Mouse (Mus musculus) hindbrain, postnatal 0 days (tissue): ENCODE data around the gene Rnf24. TPM values are rescaled to one million over a fixed set of nuclear protein-coding genes. Genes with fewer than 3 reads are reported as not detected.

Experiments
- ATAC-seq: fragments of 200-750 bp; cut with Nextera tagmentation; 2 replicates; pipeline ENCODE4 v1.8.0; 2017; ENCODE audit warnings: mild to moderate bottlenecking, moderate TSS enrichment, moderate library complexity
- DNase-seq: peaks from one replicate; pipeline ENCODE4 v3.0.0-alpha.2; 2015; ENCODE audit warnings: low spot score
- H3K27ac ChIP-seq: fragments of 300-500 bp; sonication (generic); 2 replicates; pipeline ENCODE4 v1.5.1; 2014; ENCODE audit warnings: mild to moderate bottlenecking
- H3K27me3 ChIP-seq: fragments of 300-500 bp; sonication (generic); 2 replicates; pipeline ENCODE4 v1.6.1; 2014; ENCODE audit warnings: low read length, mixed read lengths; ENCODE audit not compliant: insufficient read depth
- H3K36me3 ChIP-seq: fragments of 300-500 bp; sonication (generic); 2 replicates; pipeline ENCODE4 v1.6.1; 2014; ENCODE audit warnings: low read length, mixed read lengths; ENCODE audit not compliant: insufficient read depth
- H3K4me1 ChIP-seq: fragments of 300-500 bp; sonication (generic); 2 replicates; pipeline ENCODE4 v1.6.1; 2014; ENCODE audit warnings: antibody characterized with exemption, low read length, mixed read lengths; ENCODE audit not compliant: insufficient read depth
- H3K4me2 ChIP-seq: fragments of 300-500 bp; sonication (generic); 2 replicates; pipeline ENCODE4 v1.6.1; 2014; ENCODE audit warnings: low read depth, mild to moderate bottlenecking, low read length, moderate library complexity, mixed read lengths
- H3K4me3 ChIP-seq: fragments of 300-500 bp; sonication (generic); 2 replicates; pipeline ENCODE4 v1.5.1; 2014; ENCODE audit warnings: low read length
- H3K9ac ChIP-seq: fragments of 300-500 bp; sonication (generic); replicated peaks from 2 replicates; pipeline ENCODE4 v1.6.1; 2014; ENCODE audit warnings: mild to moderate bottlenecking, low read length, moderate library complexity, mixed read lengths
- H3K9me3 ChIP-seq: fragments of 300-500 bp; sonication (generic); 2 replicates; pipeline ENCODE4 v1.6.1; 2016; ENCODE audit warnings: low read length, mixed read lengths
- CTCF ChIP-seq: IDR thresholded peaks from 2 replicates; pipeline ENCODE4 v1.5.1; 2016; ENCODE audit warnings: antibody characterized with exemption, control low read depth, low read depth
- WGBS: fragments of 180-500 bp; shearing (Covaris S2); extraction: QIAGEN DNeasy Blood & Tissue Kit; methylation state at CpG from one replicate; pipeline ENCODE4 v1.1.7; 2014; 5-methylcytosine and 5-hydroxymethylcytosine counted together
- polyA plus RNA-seq: library from polyadenylated mRNA; unstranded; fragments of >200 nt; fragmentation: Nextera tagmentation; extraction: Ambion mirVana; gene quantifications from 2 replicates; pipeline ENCODE4 v1.2.1, GENCODE M21; 2015
- total RNA-seq: library from RNA; depleted of rRNA; stranded (reverse); fragments of >200 nt; gene quantifications from 2 replicates; pipeline ENCODE4 v1.2.3, GENCODE M21; 2014

Gene Rnf24
- total and polyA plus RNA-seq, 2 experiments from 2014 or later = 10.1 to 15.5 TPM

DNA sequence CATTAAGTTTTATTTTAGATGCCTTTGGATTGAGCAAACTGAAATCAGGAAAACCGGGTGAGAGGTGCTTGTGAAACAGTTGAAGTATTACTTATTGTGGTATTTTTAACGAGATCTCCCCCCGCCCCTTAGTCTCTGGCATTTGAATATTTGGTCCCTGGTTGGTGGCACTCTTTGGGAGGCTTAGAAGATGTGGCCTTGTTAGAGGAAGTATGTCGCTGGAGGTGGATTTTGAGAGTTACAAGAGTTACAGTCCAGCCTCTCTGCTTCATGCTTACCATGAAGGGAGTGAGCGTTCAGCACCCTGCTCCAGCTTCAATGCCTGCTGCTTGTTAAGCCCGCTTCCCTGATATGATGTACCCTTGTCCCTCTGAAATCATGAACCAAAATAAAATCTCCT lies 12.0 kb upstream of the Rnf24 start:
- H3K4me2 ChIP-seq = no peak overlapping the region
- H3K9ac ChIP-seq = no peak overlapping the region
- DNase-seq (no peak), ATAC-seq (no peak)
- H3K27me3 ChIP-seq = no peaks in the 10 kb centered on the region
- H3K36me3 ChIP-seq = no peaks in the 10 kb centered on the region
- WGBS = 82% methylated on average over 6 of the region's 6 CpGs
- H3K27ac ChIP-seq = no peak overlapping the region
- TF ChIP-seq CTCF = no peak
- no peaks in the 10 kb centered on the region for H3K9me3 ChIP-seq
- H3K4me1 ChIP-seq = no peaks in the 10 kb centered on the region
- H3K4me3 ChIP-seq = no peak overlapping the region

DNA sequence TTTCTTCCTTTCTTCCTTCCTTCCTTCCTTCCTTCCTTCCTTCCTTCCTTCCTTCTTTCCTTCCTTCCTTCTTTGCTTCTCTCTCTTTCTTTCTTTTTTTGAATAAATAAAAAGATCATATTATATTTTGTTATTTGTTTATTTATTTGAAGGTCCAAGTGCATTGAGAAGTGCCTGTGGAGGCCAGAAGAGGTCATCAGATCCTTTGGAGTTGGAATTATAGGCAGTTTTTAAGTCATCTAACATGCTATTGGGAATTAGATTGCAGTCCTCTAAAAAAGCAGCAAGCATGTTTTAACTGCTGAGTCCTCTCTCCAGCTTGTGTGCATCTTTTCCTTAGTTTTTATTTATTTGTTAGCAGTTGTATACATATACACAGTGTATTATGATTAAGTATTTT lies 5.8 kb upstream of the Rnf24 start:
- no peak for ATAC-seq
- H3K27me3 ChIP-seq = no peaks in the 10 kb centered on the region
- no peak overlapping the region for H3K9ac ChIP-seq
- H3K4me1 ChIP-seq = no peaks in the 10 kb centered on the region
- H3K4me2 ChIP-seq = no peak overlapping the region
- no peak overlapping the region for H3K27ac ChIP-seq
- DNase-seq = no peak
- no peaks in the 10 kb centered on the region for H3K36me3 ChIP-seq
- H3K4me3 ChIP-seq = no peak overlapping the region
- H3K9me3 ChIP-seq = no peaks in the 10 kb centered on the region
- TF ChIP-seq CTCF = 0 out of 2 replicates have a peak, but pooled peaks have one; percentile 2

DNA sequence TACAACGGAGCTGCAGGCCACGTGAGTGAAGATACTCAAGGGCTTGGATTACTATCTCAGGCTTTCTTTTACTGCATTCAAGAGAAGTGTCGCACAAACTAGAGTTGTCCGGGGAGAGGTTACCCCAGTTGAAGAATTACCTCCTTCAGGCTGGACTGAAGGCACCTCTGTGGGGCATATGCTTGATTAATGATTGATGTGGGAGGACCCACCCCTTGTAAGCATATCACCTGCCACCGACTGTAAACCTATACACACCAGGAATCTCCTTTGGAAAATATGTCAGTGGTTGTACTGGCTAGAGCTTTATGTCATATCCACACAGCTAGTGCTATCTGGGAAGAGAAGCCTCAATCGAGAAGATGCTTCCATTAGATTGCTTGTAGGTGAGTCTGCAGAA lies 1.4 kb upstream of the Rnf24 start:
- H3K27ac ChIP-seq = no peak overlapping the region

DNA sequence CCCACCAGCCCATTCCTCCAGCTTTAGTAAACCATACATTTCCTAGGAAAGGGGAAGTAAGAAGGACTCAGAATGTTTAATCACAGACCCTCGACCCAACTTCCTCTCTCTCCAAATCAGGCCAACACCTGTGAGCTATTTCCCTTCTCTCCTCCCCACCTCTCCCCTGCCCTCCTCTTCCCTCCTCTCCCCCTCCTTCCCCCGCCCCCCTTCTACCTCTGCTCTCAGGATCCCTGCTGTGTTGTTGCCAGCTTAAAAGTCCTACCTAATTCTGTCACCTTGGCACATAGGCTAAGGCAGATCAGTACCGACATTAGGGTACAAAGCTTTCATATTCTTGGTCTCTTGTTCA lies 848 bp upstream of the Rnf24 start:
- H3K4me1 ChIP-seq = no peaks in the 10 kb centered on the region
- H3K27me3 ChIP-seq = no peaks in the 10 kb centered on the region
- H3K9ac ChIP-seq = peak overlapping the region; percentile 98; the same call in 1 of the 2 replicates
- H3K9me3 ChIP-seq = no peaks in the 10 kb centered on the region
- peak overlapping the region; percentile 96; the same call in 1 of the 2 replicates for H3K4me3 ChIP-seq
- H3K36me3 ChIP-seq = no peaks in the 10 kb centered on the region
- no peak for ATAC-seq
- peak overlapping the region; percentile 79 for H3K4me2 ChIP-seq
- no peak for TF ChIP-seq CTCF
- no peak for DNase-seq
- 3% methylated on average over 2 of the region's 3 CpGs for WGBS
- H3K27ac ChIP-seq = no peak overlapping the region

More for the DNA sequence above, 1.4 kb upstream of the Rnf24 start:
- DNase-seq = no peak
- no peak for ATAC-seq
- Histone ChIP-seq H3K4me2 (no peak overlapping the region), H3K36me3 (no peaks in the 10 kb centered on the region), H3K9ac (no peak overlapping the region), H3K4me3 (no peak overlapping the region), H3K4me1 (no peaks in the 10 kb centered on the region), H3K27me3 (no peaks in the 10 kb centered on the region), H3K9me3 (no peaks in the 10 kb centered on the region)
- WGBS = 58% methylated on average over 6 of the region's 6 CpGs
- no peak for TF ChIP-seq CTCF

DNA sequence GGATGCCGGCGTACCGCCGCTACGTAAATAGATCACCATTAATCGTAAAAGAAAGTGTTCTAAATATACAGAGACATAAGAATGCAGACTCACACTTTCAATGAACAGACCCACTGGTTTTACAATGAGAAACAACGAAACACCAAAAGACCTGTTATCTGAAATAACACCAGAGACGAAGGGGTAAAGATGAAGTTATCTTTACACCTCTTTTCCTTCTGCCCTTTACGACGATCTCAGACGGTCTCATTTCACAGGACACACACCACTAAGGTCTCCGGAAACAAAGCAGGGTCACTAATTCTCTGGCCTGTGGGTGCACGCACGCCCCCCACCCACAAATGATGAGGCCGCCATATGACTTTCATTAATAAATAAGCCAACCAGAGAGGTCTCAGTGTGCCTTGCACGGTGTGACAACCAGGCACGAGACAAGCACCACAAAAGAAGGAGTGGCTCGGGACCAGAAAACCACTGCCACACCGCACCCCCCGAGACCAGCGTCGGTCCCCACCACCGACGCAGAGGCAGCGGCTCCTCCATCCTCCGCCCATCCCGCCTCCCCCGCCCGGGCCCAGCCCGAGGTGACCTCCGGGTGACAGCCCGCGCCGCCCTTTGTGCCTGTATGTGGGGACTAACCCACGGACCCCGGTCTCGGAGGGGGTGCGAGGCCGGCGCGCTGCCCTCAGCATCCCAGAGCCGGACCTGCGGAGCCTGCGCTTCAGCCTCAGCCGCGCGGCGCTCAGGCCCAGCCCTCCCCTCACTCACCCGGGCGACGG lies 535 bp downstream of the Rnf24 start:
- Histone ChIP-seq H3K9me3 (no peaks in the 10 kb centered on the region), H3K27ac (peak overlapping the region; percentile 97), H3K4me2 (peak overlapping the region; percentile 79), H3K4me3 (peak overlapping the region; percentile 96), H3K36me3 (no peaks in the 10 kb centered on the region), H3K4me1 (no peaks in the 10 kb centered on the region), H3K9ac (peak overlapping the region; percentile 98), H3K27me3 (no peaks in the 10 kb centered on the region)
- no peak; the same call in 1 of the 2 replicates for ATAC-seq
- under 1% methylated on average over 51 of the region's 51 CpGs for WGBS
- peak; percentile 66 for DNase-seq
- no peak for TF ChIP-seq CTCF

DNA sequence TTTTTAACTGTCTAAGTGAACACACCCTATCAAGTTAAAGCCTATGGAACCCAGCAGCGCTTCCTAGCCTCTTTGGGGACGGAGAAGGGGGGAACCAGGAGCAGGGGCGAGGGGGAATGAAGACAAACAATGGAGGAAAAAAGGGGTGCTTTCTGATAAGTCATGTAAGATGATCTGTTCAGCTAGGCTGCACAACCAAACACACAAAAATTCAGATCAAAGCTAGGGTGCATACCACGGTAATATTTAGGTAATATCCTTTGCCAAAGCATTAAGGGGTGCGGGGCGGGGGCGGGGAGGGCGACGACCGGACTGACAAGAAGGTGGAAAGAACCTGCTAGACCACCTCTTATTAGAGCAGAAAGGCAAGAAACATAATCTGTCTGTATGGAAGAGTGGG lies 1.2 kb downstream of the Rnf24 start:
- H3K4me3 ChIP-seq = peak overlapping the region; percentile 96
- H3K27me3 ChIP-seq = no peaks in the 10 kb centered on the region
- peak overlapping the region; percentile 98 for H3K9ac ChIP-seq
- no peak for ATAC-seq
- 12% methylated on average over 10 of the region's 10 CpGs for WGBS
- peak; percentile 25 for DNase-seq
- H3K4me1 ChIP-seq = no peaks in the 10 kb centered on the region
- H3K27ac ChIP-seq = peak overlapping the region; percentile 97
- peak overlapping the region; percentile 79 for H3K4me2 ChIP-seq
- H3K36me3 ChIP-seq = no peaks in the 10 kb centered on the region
- H3K9me3 ChIP-seq = no peaks in the 10 kb centered on the region
- TF ChIP-seq CTCF = no peak

DNA sequence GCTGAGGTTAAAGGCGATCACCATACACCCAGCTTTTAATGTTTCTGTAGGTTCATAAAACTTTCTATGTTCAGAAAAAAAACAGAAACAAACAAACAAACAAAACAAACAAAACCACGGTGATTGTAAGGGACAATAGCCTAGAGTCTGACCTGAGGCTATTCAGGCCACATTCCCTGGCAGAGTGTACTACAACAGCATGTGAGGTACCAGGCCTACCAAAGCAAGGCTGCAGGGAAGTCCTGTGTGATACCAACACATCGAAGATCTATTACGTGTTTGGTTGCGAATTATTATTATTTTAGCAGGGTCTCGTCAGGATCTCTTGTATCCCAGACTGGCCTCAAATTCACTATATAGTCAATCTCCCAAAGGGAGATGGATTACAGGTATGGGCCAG lies 2.4 kb downstream of the Rnf24 start:
- ATAC-seq = no peak
- no peak overlapping the region for H3K4me3 ChIP-seq
- no peak for TF ChIP-seq CTCF

More for the DNA sequence above, 2.4 kb downstream of the Rnf24 start:
- 86% methylated on average over 6 of the region's 6 CpGs for WGBS
- DNase-seq = no peak
- H3K27me3 ChIP-seq = no peaks in the 10 kb centered on the region
- H3K27ac ChIP-seq = no peak overlapping the region
- H3K9ac ChIP-seq = no peak overlapping the region
- H3K4me2 ChIP-seq = 0 out of 2 replicates have a peak overlapping the region, but pooled peaks have one; percentile 4
- no peaks in the 10 kb centered on the region for H3K4me1 ChIP-seq
- H3K36me3 ChIP-seq = no peaks in the 10 kb centered on the region
- H3K9me3 ChIP-seq = no peaks in the 10 kb centered on the region
